21 mouse cellular contexts compared by ENCODE assay signal in genomic region chr7:110977699-110978392, GRCm38 (mm10). TPM values are rescaled to one million over a fixed set of nuclear protein-coding genes. Genes with fewer than 3 reads are reported as not detected.
DNase-seq lines count a peak whose midpoint lies in the region; ATAC-seq lines count a peak whose summit lies in the region.
"Had no signal": no experiment of that assay in that cellular context is flagged by ENCODE, and none has a peak within 500 bp of the region (broad histone marks: within the 10 kb centered on the region; RNA-seq: fewer than 3 reads in every experiment).

No protein-coding gene starts in this region.

- no peak for DNase-seq in liver, embryonic 13.5 days
- DNase-seq in liver, embryonic 11.5 days (ENCODE audit: low spot score): no peak
- DNase-seq in CD4-positive, CD25-positive, alpha-beta regulatory T cell, adult 2 months (ENCODE audit: low read depth, low spot score): peak; percentile 25
- DNase-seq in cerebellum, adult 11-12 months: no peak
- no peak for DNase-seq in midbrain, embryonic 11.5 days (ENCODE audit: low spot score, missing footprints)
- no peak for DNase-seq in left cerebral cortex, adult 8-10 months (ENCODE audit: low spot score in 2 of 2)
- DNase-seq: adrenal gland, postnatal 10 days; cerebellum, adult 2 months; gastrocnemius, postnatal 10 days; heart, adult 18-20 months; kidney, adult 18-20 months; kidney, postnatal 10 days; layer of hippocampus, postnatal 36 days had no signal

- no peak overlapping the region for H3K4me2 ChIP-seq in liver, embryonic 13.5 days
- no peak overlapping the region for H3K4me2 ChIP-seq in liver, embryonic 11.5 days
- H3K4me2 ChIP-seq in midbrain, embryonic 11.5 days: no peak overlapping the region
- H3K4me2 ChIP-seq: forebrain, embryonic 12.5 days; heart, embryonic 13.5 days; limb, embryonic 15.5 days had no signal

- H3K36me3 ChIP-seq in liver, embryonic 13.5 days: no peaks in the 10 kb centered on the region
- no peaks in the 10 kb centered on the region for H3K36me3 ChIP-seq in liver, embryonic 11.5 days (ENCODE audit: control insufficient read depth, insufficient read depth, low read length)
- peaks cover 73% of the 10 kb centered on the region for H3K36me3 ChIP-seq in megakaryocyte, embryonic 14.5 days (replicated peaks; ENCODE audit: low read length)
- no peaks in the 10 kb centered on the region for H3K36me3 ChIP-seq in midbrain, embryonic 11.5 days (ENCODE audit: control insufficient read depth, insufficient read depth, low read length)
- H3K36me3 ChIP-seq: forebrain, embryonic 12.5 days; heart, embryonic 13.5 days; limb, embryonic 15.5 days had no signal

- peaks cover 33% of the 10 kb centered on the region for H3K4me1 ChIP-seq in liver, embryonic 13.5 days (replicated peaks)
- peaks cover 4% of the 10 kb centered on the region for H3K4me1 ChIP-seq in liver, embryonic 11.5 days (replicated peaks; ENCODE audit: control insufficient read depth, insufficient read depth, low read length)
- H3K4me1 ChIP-seq in megakaryocyte, embryonic 14.5 days: peaks cover 97% of the 10 kb centered on the region
- H3K4me1 ChIP-seq in midbrain, embryonic 11.5 days (ENCODE audit: control insufficient read depth, insufficient read depth, low read length): no peaks in the 10 kb centered on the region

- H3K4me3 ChIP-seq in liver, embryonic 13.5 days (replicated peaks): no peak overlapping the region
- no peak overlapping the region for H3K4me3 ChIP-seq in liver, embryonic 11.5 days (ENCODE audit: low read depth, low read length)
- peak overlapping the region; percentile 87 for H3K4me3 ChIP-seq in megakaryocyte, embryonic 14.5 days (replicated peaks)
- H3K4me3 ChIP-seq in midbrain, embryonic 11.5 days (ENCODE audit: low read depth, low read length): no peak overlapping the region
- H3K4me3 ChIP-seq: forebrain, embryonic 12.5 days; heart, embryonic 13.5 days; layer of hippocampus, adult 2 months; limb, embryonic 15.5 days had no signal

- no peaks in the 10 kb centered on the region for H3K27me3 ChIP-seq in liver, embryonic 13.5 days
- no peaks in the 10 kb centered on the region for H3K27me3 ChIP-seq in liver, embryonic 11.5 days (replicated peaks; ENCODE audit: control insufficient read depth, insufficient read depth, low read length)
- no peaks in the 10 kb centered on the region for H3K27me3 ChIP-seq in megakaryocyte, embryonic 14.5 days (replicated peaks)
- H3K27me3 ChIP-seq in midbrain, embryonic 11.5 days (ENCODE audit: control insufficient read depth, insufficient read depth, low read length): no peaks in the 10 kb centered on the region
- H3K27me3 ChIP-seq: forebrain, embryonic 12.5 days; heart, embryonic 13.5 days; limb, embryonic 15.5 days had no signal

- H3K9ac ChIP-seq in liver, embryonic 13.5 days: no peak overlapping the region
- H3K9ac ChIP-seq in liver, embryonic 11.5 days (ENCODE audit: low read depth, low read length): no peak overlapping the region
- H3K9ac ChIP-seq in midbrain, embryonic 11.5 days (ENCODE audit: low read length): no peak overlapping the region
- H3K9ac ChIP-seq: forebrain, embryonic 12.5 days; heart, embryonic 13.5 days; limb, embryonic 15.5 days had no signal

- peak overlapping the region; percentile 6; the same call in 1 of the 2 replicates for H3K27ac ChIP-seq in liver, embryonic 13.5 days
- no peak overlapping the region for H3K27ac ChIP-seq in liver, embryonic 11.5 days (ENCODE audit: low read depth, low read length)
- no peak overlapping the region for H3K27ac ChIP-seq in midbrain, embryonic 11.5 days (ENCODE audit: low read depth, low read length)
- H3K27ac ChIP-seq: forebrain, embryonic 12.5 days; heart, embryonic 13.5 days; layer of hippocampus, adult 2 months; limb, embryonic 15.5 days had no signal

- no peak; the same call in 1 of the 2 replicates for ATAC-seq in liver, embryonic 13.5 days (ENCODE audit: low read depth)
- ATAC-seq in liver, embryonic 11.5 days (replicated peaks; ENCODE audit: low FRiP score): no peak
- peak; percentile 67 to 80 for ATAC-seq in hematopoietic stem cell, adult 5-6 weeks (replicated peaks in 1 of 2; ENCODE audit: insufficient read depth in 1 of 2, low FRiP score in 2 of 2, low TSS enrichment in 1 of 2, low read depth in 1 of 2, poor library complexity in 2 of 2, severe bottlenecking in 2 of 2)
- no peak for ATAC-seq in midbrain, embryonic 11.5 days (ENCODE audit: low FRiP score)
- ATAC-seq: hindbrain, embryonic 16.5 days; lung, postnatal 0 days had no signal

- no peaks in the 10 kb centered on the region for H3K9me3 ChIP-seq in liver, embryonic 13.5 days (replicated peaks)
- no peaks in the 10 kb centered on the region for H3K9me3 ChIP-seq in liver, embryonic 11.5 days (ENCODE audit: control insufficient read depth, low read length)
- H3K9me3 ChIP-seq in megakaryocyte, embryonic 14.5 days: no peaks in the 10 kb centered on the region
- H3K9me3 ChIP-seq in midbrain, embryonic 11.5 days (ENCODE audit: control insufficient read depth, low read length): no peaks in the 10 kb centered on the region
- H3K9me3 ChIP-seq: forebrain, embryonic 12.5 days; heart, embryonic 13.5 days; limb, embryonic 15.5 days had no signal

- 28% methylated on average over 7 of the region's 7 CpGs for WGBS in liver, embryonic 13.5 days (ENCODE audit: insufficient replicate concordance)
- 47% methylated on average over 7 of the region's 7 CpGs for WGBS in liver, embryonic 11.5 days
- 89% methylated on average over 7 of the region's 7 CpGs for WGBS in midbrain, embryonic 11.5 days

RNA-seq across cellular contexts. Expression of gene Mrvi1, which starts 4.4 kb away (rescaled TPM):
- polyA plus RNA-seq in liver, embryonic 13.5 days (2015; fragmentation: Nextera tagmentation; extraction: Ambion mirVana): 6.2 and 9.4 TPM in 2 replicates
- polyA plus RNA-seq in liver, embryonic 11.5 days (2014; fragmentation: Nextera tagmentation; extraction: Ambion mirVana): 20.7 and 25.2 TPM in 2 replicates
- total RNA-seq in hematopoietic stem cell, adult 5-6 weeks (2017): 1.5 and 2.3 TPM in 2 replicates
- polyA plus RNA-seq in megakaryocyte, embryonic 14.5 days (2012; ENCODE audit: insufficient read depth, low replicate concordance): 142 and 149 TPM in 2 replicates
- polyA plus RNA-seq in midbrain, embryonic 11.5 days (2014; fragmentation: Nextera tagmentation; extraction: Ambion mirVana): 1.9 and 2.2 TPM in 2 replicates
- 1 to 10 TPM; 2.1 to 3.6 (median 3.3) TPM for total RNA-seq in left cerebral cortex, adult 8-10 months (2022)

RNA-seq across cellular contexts. Expression of gene Ctr9, which starts 50.9 kb away (rescaled TPM):
- polyA plus RNA-seq in liver, embryonic 13.5 days (2015; fragmentation: Nextera tagmentation; extraction: Ambion mirVana): 29.3 and 35.6 TPM in 2 replicates
- polyA plus RNA-seq in liver, embryonic 11.5 days (2014; fragmentation: Nextera tagmentation; extraction: Ambion mirVana): 53.6 and 58.3 TPM in 2 replicates
- total RNA-seq in hematopoietic stem cell, adult 5-6 weeks (2017): 84.5 and 90.3 TPM in 2 replicates
- 1.0 and 10.6 TPM in 2 replicates for polyA plus RNA-seq in megakaryocyte, embryonic 14.5 days (2012; ENCODE audit: insufficient read depth, low replicate concordance)
- 84.2 and 92.4 TPM in 2 replicates for polyA plus RNA-seq in midbrain, embryonic 11.5 days (2014; fragmentation: Nextera tagmentation; extraction: Ambion mirVana)
- total RNA-seq in left cerebral cortex, adult 8-10 months (2022): 10 to 100 TPM; 38.2 to 40.9 (median 39.2) TPM

Comparison
In these comparisons a context has a peak if more than half of its experiments do, and no peak if none do; other contexts are left out.
1. ATAC-seq: peak in hematopoietic stem cell, adult 5-6 weeks (2 of 2); none in liver, embryonic 13.5 days (single experiment), liver, embryonic 11.5 days (single experiment) and midbrain, embryonic 11.5 days (single experiment).